Mouse (Mus musculus): ENCODE results near the gene B430306N03Rik.

GRCm38 (mm10) chr17:48299203-48299602 lies 16.7 kb upstream of the B430306N03Rik start, which contains the start of gene Treml2:
- no peak for TF ChIP-seq POLR2A (IDR thresholded peaks at IDR 0.05; ENCODE audit: borderline replicate concordance, low read depth, low read length)
- TF ChIP-seq CTCF (IDR thresholded peaks at IDR 0.05; ENCODE audit: low read depth, low read length), result no peak
